Mouse (Mus musculus): Measurements from ENCODE around the gene Was. TPM values are rescaled to one million over a fixed set of nuclear protein-coding genes. Genes with fewer than 3 reads are reported as not detected.

Gene Was
- 0.35 and 0.51 TPM in 2 replicates for polyA plus RNA-seq (2014; fragmentation: Nextera tagmentation; extraction: Ambion mirVana)

DNA sequence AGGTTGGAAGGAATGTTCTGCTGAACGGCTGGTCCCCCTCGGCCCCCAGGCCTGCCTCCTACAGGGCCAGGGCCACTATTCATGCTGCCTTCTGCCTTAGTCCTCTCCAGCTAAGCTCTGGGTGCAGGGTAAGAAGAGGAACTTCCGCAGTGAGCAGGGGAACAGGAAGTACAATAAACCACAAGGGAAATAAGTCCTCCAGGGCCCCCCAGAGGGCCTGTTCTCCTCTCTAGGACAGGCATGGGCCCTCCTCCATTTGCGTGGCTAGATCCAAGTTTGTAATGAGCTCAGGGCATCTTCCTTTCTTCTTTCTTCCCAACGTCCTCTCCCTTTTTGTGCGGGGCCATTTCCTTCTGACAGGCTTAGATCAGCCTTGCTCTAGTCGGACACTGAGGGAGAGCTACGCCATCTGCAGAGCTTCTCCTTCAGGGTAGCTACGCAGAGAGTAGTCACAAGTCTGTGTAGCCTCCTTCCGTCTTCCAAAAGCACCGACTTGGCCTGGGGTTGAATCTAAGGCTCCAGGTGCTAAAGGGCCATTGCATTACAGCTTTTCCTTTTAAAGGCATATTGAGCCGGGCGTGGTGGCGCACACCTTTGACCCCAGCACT lies at the start of gene Was:
TSS of gene Was (minus strand) at position 153 of the 608 bp plus-strand sequence.
- H3K27me3 ChIP-seq (replicated peaks; ENCODE audit: control insufficient read depth, insufficient read depth, low read length) = no peaks in the 10 kb centered on the region
- H3K4me3 ChIP-seq (ENCODE audit: low read depth, low read length) = no peak within 1 kb of the TSS
- H3K4me2 ChIP-seq (ENCODE audit: low read length) = no peak within 1 kb of the TSS
- no peak within 1 kb of the TSS for H3K27ac ChIP-seq (ENCODE audit: low read depth)
- H3K9me3 ChIP-seq (ENCODE audit: control insufficient read depth, low read length) = no peaks in the 10 kb centered on the region
- ATAC-seq (replicated peaks; ENCODE audit: low FRiP score, low TSS enrichment, low read depth) (no peak), DNase-seq (ENCODE audit: low spot score) (no peak)
- no peaks in the 10 kb centered on the region for H3K4me1 ChIP-seq (replicated peaks; ENCODE audit: control insufficient read depth, insufficient read depth, low read length)
- WGBS = 84% methylated on average over 14 of the region's 14 CpGs
- H3K9ac ChIP-seq (ENCODE audit: low read length) = no peak within 1 kb of the TSS
- no peaks in the 10 kb centered on the region for H3K36me3 ChIP-seq (ENCODE audit: control insufficient read depth, insufficient read depth, low read length)

DNA sequence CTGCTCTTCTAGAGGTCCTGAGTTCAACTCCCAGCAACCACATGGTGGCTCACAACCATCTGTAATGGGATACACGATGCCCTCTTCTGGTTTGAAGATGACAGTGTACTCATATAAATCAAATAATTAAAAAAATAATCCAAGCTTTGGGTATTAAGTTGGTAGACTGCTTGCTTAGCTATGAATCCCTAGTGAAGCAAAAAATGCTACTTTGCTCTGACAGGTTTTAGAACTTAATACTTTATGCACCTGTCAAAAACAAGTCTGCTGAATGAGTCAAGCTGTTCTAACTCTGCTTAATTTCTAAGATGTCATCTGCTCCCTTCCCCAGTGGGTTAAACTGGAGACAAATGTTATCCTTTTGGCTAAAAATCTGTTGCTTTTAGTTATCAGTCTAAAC lies 49.2 kb upstream of the Was start:
- Histone ChIP-seq H3K27ac (ENCODE audit: low read depth) (no peak overlapping the region), H3K4me2 (ENCODE audit: low read length) (no peak overlapping the region), H3K4me1 (replicated peaks; ENCODE audit: control insufficient read depth, insufficient read depth, low read length) (0 out of 2 replicates have a peak, but pooled peaks cover 2% of the 10 kb centered on the region), H3K9me3 (ENCODE audit: control insufficient read depth, low read length) (no peaks in the 10 kb centered on the region), H3K9ac (ENCODE audit: low read length) (no peak overlapping the region), H3K4me3 (ENCODE audit: low read depth, low read length) (no peak overlapping the region), H3K36me3 (ENCODE audit: control insufficient read depth, insufficient read depth, low read length) (peaks cover 50% of the 10 kb centered on the region), H3K27me3 (replicated peaks; ENCODE audit: control insufficient read depth, insufficient read depth, low read length) (no peaks in the 10 kb centered on the region)
- WGBS = 37% methylated on average over 1 of the region's 1 CpGs
- DNase-seq (ENCODE audit: low spot score) (no peak), ATAC-seq (replicated peaks; ENCODE audit: low FRiP score, low TSS enrichment, low read depth) (no peak)

DNA sequence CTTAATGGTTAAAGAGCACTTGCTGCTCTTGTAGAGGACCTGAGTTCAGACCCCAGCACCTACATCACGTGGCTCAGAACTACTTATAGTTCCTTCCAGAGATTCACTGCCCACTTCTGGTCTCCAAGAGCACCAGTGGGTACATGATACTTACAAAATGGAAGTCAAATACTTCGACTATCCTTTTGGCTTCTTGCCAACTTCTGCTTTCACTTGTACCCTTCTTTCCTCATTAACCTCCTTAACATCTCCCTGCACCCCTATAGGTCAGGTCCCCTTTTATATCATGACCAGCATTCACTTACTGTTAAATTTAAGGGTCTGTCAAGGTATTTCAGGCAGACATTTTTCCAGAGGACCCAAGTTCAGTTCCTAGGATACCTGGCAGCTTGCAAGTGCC lies 45.6 kb upstream of the Was start:
- WGBS = 48% methylated on average over 2 of the region's 2 CpGs
- no peak for DNase-seq (ENCODE audit: low spot score)
- H3K36me3 ChIP-seq (ENCODE audit: control insufficient read depth, insufficient read depth, low read length) = peaks cover 25% of the 10 kb centered on the region

DNA sequence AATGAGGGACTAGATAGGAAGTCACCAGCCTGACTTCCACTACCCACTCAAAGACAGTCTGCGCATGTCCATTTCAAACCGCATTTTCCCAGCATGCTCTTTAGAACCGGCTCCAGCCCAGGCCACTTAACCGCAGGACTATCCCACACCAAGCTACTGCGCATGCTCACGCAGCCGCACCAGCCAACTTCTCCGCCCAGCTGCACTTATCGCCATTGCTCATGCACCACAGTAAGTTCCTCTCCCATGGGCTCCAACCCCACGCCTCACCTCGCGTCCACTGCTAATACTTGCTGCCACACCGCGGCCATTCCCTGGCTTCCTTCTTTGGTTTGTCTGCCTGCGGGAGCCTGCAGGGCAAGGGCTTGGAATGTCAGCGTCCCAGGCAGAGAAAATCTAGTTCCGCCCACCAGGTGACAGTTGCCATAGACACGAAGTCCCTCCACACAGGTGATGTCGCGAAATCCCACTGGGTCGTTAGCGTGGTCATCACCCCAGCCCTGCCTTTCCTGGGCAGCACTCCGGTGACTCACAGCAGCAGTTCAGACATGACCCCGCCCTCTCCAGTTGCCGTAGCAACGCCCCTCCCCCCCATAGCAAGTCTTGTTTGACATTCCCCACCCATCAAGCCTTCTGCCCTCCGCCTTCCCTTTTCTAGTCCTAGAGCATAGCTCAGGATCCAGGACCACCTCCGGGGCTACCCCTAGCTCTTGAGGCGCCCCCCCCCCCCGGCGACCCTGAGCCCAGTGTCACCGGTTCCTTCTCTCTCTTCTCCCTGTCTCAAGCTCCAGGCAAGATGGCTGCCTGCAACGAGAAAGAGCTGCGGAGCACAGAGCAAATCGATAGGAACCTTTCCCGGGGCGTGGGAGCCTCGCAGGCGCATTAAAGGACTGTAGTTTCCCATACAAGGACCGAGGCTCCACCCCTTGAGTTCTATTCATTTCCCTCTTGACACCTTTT lies 42.0 kb upstream of the Was start, which contains the start of gene Wdr13:
TSS of gene Wdr13 (minus strand) at position 876 of the 960 bp plus-strand sequence.
- no peaks in the 10 kb centered on the region for H3K9me3 ChIP-seq (ENCODE audit: control insufficient read depth, low read length)
- no peaks in the 10 kb centered on the region for H3K4me1 ChIP-seq (replicated peaks; ENCODE audit: control insufficient read depth, insufficient read depth, low read length)
- peak within 1 kb of the TSS; percentile 54 for H3K4me3 ChIP-seq (ENCODE audit: low read depth, low read length)
- peaks cover 14% of the 10 kb centered on the region; the same call in 1 of the 2 replicates for H3K36me3 ChIP-seq (ENCODE audit: control insufficient read depth, insufficient read depth, low read length)
- peak within 1 kb of the TSS; percentile 49 for H3K4me2 ChIP-seq (ENCODE audit: low read length)
- no peaks in the 10 kb centered on the region for H3K27me3 ChIP-seq (replicated peaks; ENCODE audit: control insufficient read depth, insufficient read depth, low read length)
- H3K27ac ChIP-seq (ENCODE audit: low read depth) = peak within 1 kb of the TSS; percentile 93
- ATAC-seq (replicated peaks; ENCODE audit: low FRiP score, low TSS enrichment, low read depth) (peak; percentile 90), DNase-seq (ENCODE audit: low spot score) (peak; percentile 91)
- peak within 1 kb of the TSS; percentile 47 for H3K9ac ChIP-seq (ENCODE audit: low read length)
- 17% methylated on average over 38 of the region's 40 CpGs for WGBS

More for the DNA sequence above, 45.6 kb upstream of the Was start:
- Histone ChIP-seq H3K27ac (ENCODE audit: low read depth) (no peak overlapping the region), H3K4me1 (replicated peaks; ENCODE audit: control insufficient read depth, insufficient read depth, low read length) (no peaks in the 10 kb centered on the region), H3K4me2 (ENCODE audit: low read length) (no peak overlapping the region), H3K9me3 (ENCODE audit: control insufficient read depth, low read length) (no peaks in the 10 kb centered on the region), H3K4me3 (ENCODE audit: low read depth, low read length) (no peak overlapping the region), H3K27me3 (replicated peaks; ENCODE audit: control insufficient read depth, insufficient read depth, low read length) (no peaks in the 10 kb centered on the region), H3K9ac (ENCODE audit: low read length) (no peak overlapping the region)
- ATAC-seq (replicated peaks; ENCODE audit: low FRiP score, low TSS enrichment, low read depth) = no peak

DNA sequence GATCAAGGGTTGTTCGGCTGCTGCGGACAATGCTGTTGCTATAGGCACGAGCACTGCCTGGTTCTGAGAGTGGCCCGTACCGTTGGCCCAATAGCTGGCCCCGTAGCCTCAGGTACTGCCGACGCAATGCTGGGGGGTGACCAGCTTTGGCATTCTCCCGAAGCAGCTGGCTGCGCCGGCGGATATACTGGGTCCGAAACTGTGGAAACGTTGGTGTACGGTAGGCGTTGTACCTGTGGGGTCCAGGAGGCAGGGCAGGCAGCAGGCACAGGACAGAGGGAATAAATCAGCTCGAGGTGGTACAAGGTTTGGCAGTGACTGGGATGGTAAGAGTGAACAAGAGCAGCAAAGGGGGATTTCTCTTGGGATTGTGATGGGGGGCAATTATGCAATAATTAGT lies 41.1 kb upstream of the Was start:
- H3K4me1 ChIP-seq (replicated peaks; ENCODE audit: control insufficient read depth, insufficient read depth, low read length) = no peaks in the 10 kb centered on the region
- no peak overlapping the region for H3K9ac ChIP-seq (ENCODE audit: low read length)
- H3K4me3 ChIP-seq (ENCODE audit: low read depth, low read length) = peak overlapping the region; percentile 54
- no peak for DNase-seq (ENCODE audit: low spot score)
- 92% methylated on average over 17 of the region's 17 CpGs for WGBS
- peak overlapping the region; percentile 49 for H3K4me2 ChIP-seq (ENCODE audit: low read length)
- peaks cover 14% of the 10 kb centered on the region; the same call in 1 of the 2 replicates for H3K36me3 ChIP-seq (ENCODE audit: control insufficient read depth, insufficient read depth, low read length)
- H3K9me3 ChIP-seq (ENCODE audit: control insufficient read depth, low read length) = no peaks in the 10 kb centered on the region
- 0 out of 2 replicates have a peak overlapping the region, but pooled peaks have one; percentile 93 for H3K27ac ChIP-seq (ENCODE audit: low read depth)
- no peak for ATAC-seq (replicated peaks; ENCODE audit: low FRiP score, low TSS enrichment, low read depth)
- H3K27me3 ChIP-seq (replicated peaks; ENCODE audit: control insufficient read depth, insufficient read depth, low read length) = no peaks in the 10 kb centered on the region

DNA sequence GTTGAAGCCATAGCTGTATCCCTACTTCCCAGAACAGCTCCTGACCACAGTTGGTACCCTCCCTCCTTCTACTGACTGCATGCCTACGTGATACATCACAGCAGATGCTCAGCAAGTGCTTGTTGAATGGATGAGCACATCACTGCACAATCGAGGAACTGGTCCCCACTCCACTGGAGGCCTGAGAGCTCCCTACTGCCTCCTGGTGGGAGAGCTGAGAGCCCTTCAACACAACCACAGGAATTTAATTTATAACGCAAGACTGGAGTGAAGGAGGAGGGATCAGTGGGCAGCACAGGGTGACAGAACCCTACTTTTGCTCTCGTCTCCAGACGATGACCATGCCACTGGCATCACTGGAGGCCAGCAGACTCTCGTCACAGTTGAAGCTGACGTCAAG lies 34.9 kb upstream of the Was start:
- 80% methylated on average over 7 of the region's 7 CpGs for WGBS
- ATAC-seq (replicated peaks; ENCODE audit: low FRiP score, low TSS enrichment, low read depth) = no peak
- Histone ChIP-seq H3K4me3 (ENCODE audit: low read depth, low read length) (no peak overlapping the region), H3K27ac (ENCODE audit: low read depth) (no peak overlapping the region), H3K27me3 (replicated peaks; ENCODE audit: control insufficient read depth, insufficient read depth, low read length) (no peaks in the 10 kb centered on the region), H3K9me3 (ENCODE audit: control insufficient read depth, low read length) (no peaks in the 10 kb centered on the region), H3K4me1 (replicated peaks; ENCODE audit: control insufficient read depth, insufficient read depth, low read length) (no peaks in the 10 kb centered on the region), H3K4me2 (ENCODE audit: low read length) (no peak overlapping the region), H3K36me3 (ENCODE audit: control insufficient read depth, insufficient read depth, low read length) (peaks cover 20% of the 10 kb centered on the region; the same call in 1 of the 2 replicates), H3K9ac (ENCODE audit: low read length) (no peak overlapping the region)
- no peak for DNase-seq (ENCODE audit: low spot score)

DNA sequence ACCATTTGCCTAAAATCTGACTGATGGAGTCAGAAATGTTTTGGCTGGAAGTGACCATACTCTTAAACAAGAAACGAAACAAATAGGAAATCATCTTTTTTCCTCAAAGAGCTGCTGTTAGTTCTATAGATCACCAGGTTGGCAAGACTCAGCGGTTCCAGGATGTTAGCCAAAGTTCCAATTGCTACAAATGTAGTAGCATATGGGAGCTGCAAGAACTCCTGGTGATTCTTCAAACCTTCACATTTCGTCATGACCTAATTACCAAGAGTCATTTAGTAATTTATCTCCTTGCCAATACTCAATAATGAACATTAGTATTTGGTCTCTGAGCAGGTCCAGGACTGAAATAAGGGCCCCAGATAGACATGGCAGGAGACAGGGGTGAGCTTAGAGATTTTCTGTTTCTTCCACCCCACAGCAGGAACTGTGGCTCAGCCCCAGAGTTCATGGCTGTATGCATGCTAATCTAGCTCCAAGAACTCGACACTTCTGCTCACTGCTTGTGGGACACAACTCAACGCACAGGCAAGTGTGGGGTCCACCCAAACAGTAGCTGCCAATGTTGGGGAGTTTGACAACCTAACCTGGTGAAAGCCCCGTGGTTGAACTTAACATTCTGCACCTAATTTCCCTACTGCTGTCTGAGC lies 33.6 kb upstream of the Was start:
- ATAC-seq (replicated peaks; ENCODE audit: low FRiP score, low TSS enrichment, low read depth) = no peak
- no peak overlapping the region for H3K4me2 ChIP-seq (ENCODE audit: low read length)
- 87% methylated on average over 6 of the region's 6 CpGs for WGBS

DNA sequence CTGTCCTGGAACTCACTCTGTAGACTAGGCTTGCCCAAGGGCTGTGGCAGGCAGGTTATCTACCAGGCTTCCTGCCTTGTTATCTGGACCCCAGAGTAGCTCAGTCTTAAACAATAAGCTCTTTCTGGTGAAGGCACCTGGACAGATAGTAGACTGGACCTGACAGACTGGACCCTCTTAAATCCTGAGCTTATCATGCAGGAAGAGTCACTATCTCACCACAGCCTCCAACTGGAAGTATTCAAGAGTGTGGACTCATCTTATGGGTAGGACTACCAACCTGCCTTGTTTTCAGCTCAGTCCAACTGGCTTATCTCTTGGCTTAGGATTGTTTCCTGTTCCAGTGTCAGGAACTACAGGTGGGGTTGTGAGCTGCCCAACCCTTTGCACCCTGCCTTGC lies 27.0 kb upstream of the Was start:
- H3K36me3 ChIP-seq (ENCODE audit: control insufficient read depth, insufficient read depth, low read length) = no peaks in the 10 kb centered on the region
- H3K4me2 ChIP-seq (ENCODE audit: low read length) = no peak overlapping the region
- ATAC-seq (replicated peaks; ENCODE audit: low FRiP score, low TSS enrichment, low read depth) (no peak), DNase-seq (ENCODE audit: low spot score) (no peak)
- H3K4me3 ChIP-seq (ENCODE audit: low read depth, low read length) = no peak overlapping the region
- no peak overlapping the region for H3K27ac ChIP-seq (ENCODE audit: low read depth)
- H3K9ac ChIP-seq (ENCODE audit: low read length) = no peak overlapping the region
- no peaks in the 10 kb centered on the region for H3K9me3 ChIP-seq (ENCODE audit: control insufficient read depth, low read length)
- no peaks in the 10 kb centered on the region for H3K27me3 ChIP-seq (replicated peaks; ENCODE audit: control insufficient read depth, insufficient read depth, low read length)
- no peaks in the 10 kb centered on the region for H3K4me1 ChIP-seq (replicated peaks; ENCODE audit: control insufficient read depth, insufficient read depth, low read length)

More for the DNA sequence above, 33.6 kb upstream of the Was start:
- H3K27ac ChIP-seq (ENCODE audit: low read depth) = no peak overlapping the region
- DNase-seq (ENCODE audit: low spot score) = no peak
- H3K27me3 ChIP-seq (replicated peaks; ENCODE audit: control insufficient read depth, insufficient read depth, low read length) = no peaks in the 10 kb centered on the region
- H3K9ac ChIP-seq (ENCODE audit: low read length) = no peak overlapping the region
- H3K4me3 ChIP-seq (ENCODE audit: low read depth, low read length) = no peak overlapping the region
- no peaks in the 10 kb centered on the region for H3K9me3 ChIP-seq (ENCODE audit: control insufficient read depth, low read length)
- no peaks in the 10 kb centered on the region for H3K4me1 ChIP-seq (replicated peaks; ENCODE audit: control insufficient read depth, insufficient read depth, low read length)
- H3K36me3 ChIP-seq (ENCODE audit: control insufficient read depth, insufficient read depth, low read length) = peaks cover 19% of the 10 kb centered on the region; the same call in 1 of the 2 replicates
